Mouse (Mus musculus): ENCODE measurements around the gene Tedc1. TPM values are rescaled to one million over a fixed set of nuclear protein-coding genes. Genes with fewer than 3 reads are reported as not detected.

The Tedc1 gene
- polyA plus RNA-seq, 1 experiment = 7.6 TPM

DNA sequence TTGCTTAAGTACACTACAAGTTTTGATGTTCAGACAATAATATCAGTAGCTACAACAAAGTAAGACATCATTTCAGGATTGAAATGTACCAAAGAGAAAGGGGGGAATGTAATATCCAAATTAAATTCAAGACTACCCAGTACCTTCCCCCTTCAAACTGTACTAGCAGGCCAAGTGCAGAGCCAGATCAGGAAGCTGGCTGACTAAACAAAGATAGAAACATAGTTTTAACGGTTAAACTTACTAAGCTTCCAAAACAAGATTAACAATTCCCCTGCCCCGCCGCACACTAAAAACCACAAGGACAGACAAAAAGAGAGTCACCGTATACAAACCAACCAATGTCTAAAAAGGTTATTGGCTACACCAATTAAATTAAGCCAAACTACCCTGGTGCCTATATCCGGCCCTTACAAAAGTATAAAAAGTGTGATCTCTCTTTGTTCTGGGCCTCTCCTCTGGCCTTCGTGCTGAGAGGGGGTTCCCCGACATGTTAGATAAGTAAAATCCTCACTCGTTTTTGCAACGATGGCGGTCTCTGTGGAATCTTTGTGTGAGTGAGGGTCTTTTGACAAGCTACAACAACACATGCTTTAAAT, 56.2 kb downstream of the Tedc1 start:
- Histone ChIP-seq H3K27me3 (replicated peaks) (peaks cover 2% of the 10 kb centered on the region), H3K4me1 (peaks cover 23% of the 10 kb centered on the region)

DNA sequence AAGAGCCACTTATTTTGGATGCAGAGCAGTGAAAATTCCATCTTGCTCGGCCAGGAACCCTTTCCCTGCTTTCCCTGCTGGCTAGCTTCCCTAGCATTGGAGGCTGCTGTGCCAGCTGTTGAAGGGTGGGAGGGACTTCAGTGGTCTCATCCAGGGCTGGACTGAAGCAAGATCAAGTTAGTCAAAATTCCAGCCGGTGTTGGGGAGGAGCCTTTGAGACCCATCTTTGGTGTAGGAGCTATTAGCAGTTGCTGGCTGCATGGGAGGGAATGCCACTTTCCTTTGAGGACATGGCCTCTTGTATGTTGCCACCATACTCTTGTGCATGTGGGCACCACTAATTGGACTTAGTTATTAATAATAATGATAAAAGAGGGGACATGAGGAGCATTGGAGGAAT, 57.0 kb downstream of the Tedc1 start:
- H3K36me3 ChIP-seq (replicated peaks; ENCODE audit: low read length) = no peaks in the 10 kb centered on the region
- peaks cover 31% of the 10 kb centered on the region for H3K4me1 ChIP-seq
- TF ChIP-seq FLI1 (IDR thresholded peaks at IDR 0.05; ENCODE audit: low read length) (no peak), GATA1 (IDR thresholded peaks at IDR 0.05; ENCODE audit: borderline replicate concordance, low read length) (no peak)
- no peak overlapping the region for H3K4me3 ChIP-seq (replicated peaks)
- no peaks in the 10 kb centered on the region for H3K9me3 ChIP-seq
- peaks cover 2% of the 10 kb centered on the region for H3K27me3 ChIP-seq (replicated peaks)

More for the DNA sequence above, 56.2 kb downstream of the Tedc1 start:
- Histone ChIP-seq H3K4me3 (replicated peaks) (no peak overlapping the region), H3K36me3 (replicated peaks; ENCODE audit: low read length) (no peaks in the 10 kb centered on the region), H3K9me3 (no peaks in the 10 kb centered on the region)
- TF ChIP-seq FLI1 (IDR thresholded peaks at IDR 0.05; ENCODE audit: low read length) (no peak), GATA1 (IDR thresholded peaks at IDR 0.05; ENCODE audit: borderline replicate concordance, low read length) (no peak)

DNA sequence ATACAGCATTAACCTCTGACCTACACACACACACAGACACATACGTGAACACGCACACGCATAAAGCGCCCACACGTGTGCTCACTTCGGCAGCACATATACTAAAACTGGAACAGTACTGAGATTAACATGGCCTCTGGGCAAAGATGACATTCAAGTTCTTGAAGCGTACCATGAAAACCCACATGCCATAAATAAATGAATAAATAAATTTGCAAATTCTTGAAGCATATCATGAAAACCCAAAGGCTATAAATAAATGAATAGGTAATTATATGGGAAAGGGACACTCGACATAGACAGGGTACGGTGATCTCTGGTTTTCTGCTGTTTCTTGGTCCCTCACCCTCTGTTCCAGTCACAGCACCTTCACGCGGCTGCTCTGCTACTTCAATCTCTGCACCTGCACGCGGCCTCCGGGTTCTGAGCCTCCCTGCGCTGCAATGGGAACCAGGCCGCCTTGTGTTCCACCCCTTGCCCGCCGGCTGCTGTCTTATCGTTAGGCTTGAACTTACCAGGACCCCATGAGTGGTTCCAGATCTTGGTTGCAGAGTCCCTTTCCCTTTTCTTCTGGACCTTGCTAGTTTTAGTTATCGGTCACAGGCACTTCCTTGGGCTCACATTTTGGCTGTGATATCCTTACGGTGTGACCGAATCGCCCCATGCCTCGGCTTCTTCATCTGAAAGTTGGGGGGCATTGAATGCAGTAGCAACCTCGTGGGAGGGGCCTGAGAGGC, 58.0 kb downstream of the Tedc1 start:
- no peak overlapping the region for H3K4me3 ChIP-seq (replicated peaks)

DNA sequence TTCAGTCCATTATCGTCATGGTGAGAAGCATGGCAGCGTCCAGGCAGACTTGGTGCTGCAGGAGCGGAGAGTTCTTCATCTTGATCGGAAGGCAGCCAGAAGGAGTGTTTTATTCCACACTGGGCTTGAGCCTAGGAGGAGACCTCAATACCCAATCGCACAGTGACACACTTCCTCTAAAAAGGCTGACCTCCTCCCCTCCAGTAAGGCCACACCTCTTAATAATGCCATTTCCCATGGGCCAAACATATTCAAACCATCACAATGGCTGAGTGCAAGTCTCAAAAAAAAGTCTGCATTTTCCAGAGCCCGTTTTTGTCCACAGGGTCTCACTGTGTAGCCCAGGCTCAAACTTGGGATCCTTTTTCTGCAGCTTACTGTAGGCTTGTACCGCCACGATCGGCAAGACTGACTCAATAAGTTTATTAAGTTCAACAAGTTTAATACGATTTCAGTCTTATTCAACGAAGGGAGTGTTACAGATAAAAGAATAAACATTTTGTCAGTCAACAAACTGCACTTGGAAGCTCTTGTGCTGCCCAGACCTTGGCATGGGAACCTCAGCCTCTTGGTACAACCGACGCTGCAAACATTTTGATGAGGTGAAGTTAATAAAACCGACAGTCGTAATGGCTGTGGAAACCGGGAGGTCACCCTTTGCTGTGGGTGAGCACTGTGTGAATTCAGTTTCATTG, 58.9 kb downstream of the Tedc1 start:
- H3K4me1 ChIP-seq = peaks cover 39% of the 10 kb centered on the region
- peaks cover 2% of the 10 kb centered on the region for H3K27me3 ChIP-seq (replicated peaks)
- H3K9me3 ChIP-seq = no peaks in the 10 kb centered on the region
- no peak overlapping the region for H3K4me3 ChIP-seq (replicated peaks)
- no peaks in the 10 kb centered on the region for H3K36me3 ChIP-seq (replicated peaks; ENCODE audit: low read length)
- no peak for TF ChIP-seq FLI1 (IDR thresholded peaks at IDR 0.05; ENCODE audit: low read length)
- no peak for TF ChIP-seq GATA1 (IDR thresholded peaks at IDR 0.05; ENCODE audit: borderline replicate concordance, low read length)

More for the DNA sequence above, 58.0 kb downstream of the Tedc1 start:
- Histone ChIP-seq H3K4me1 (peaks cover 34% of the 10 kb centered on the region), H3K9me3 (no peaks in the 10 kb centered on the region), H3K27me3 (replicated peaks) (peaks cover 2% of the 10 kb centered on the region), H3K36me3 (replicated peaks; ENCODE audit: low read length) (no peaks in the 10 kb centered on the region)
- TF ChIP-seq FLI1 (IDR thresholded peaks at IDR 0.05; ENCODE audit: low read length) (no peak), GATA1 (IDR thresholded peaks at IDR 0.05; ENCODE audit: borderline replicate concordance, low read length) (no peak)

Other genes with a start within 250 kb of the Tedc1 start
- gene Jag2, start 226.6 kb upstream of the Tedc1 start, polyA plus RNA-seq (2012; ENCODE audit: insufficient read depth, low replicate concordance) = 4.8 and 14.7 TPM in 2 replicates
- 14.1 and 42.5 TPM in 2 replicates for gene Nudt14, start 214.3 kb upstream of the Tedc1 start, polyA plus RNA-seq (2012; ENCODE audit: insufficient read depth, low replicate concordance)
- gene Btbd6, start 179.9 kb upstream of the Tedc1 start, polyA plus RNA-seq (2012; ENCODE audit: insufficient read depth, low replicate concordance) = 25.3 and 64.2 TPM in 2 replicates
- 11.5 and 16.3 TPM in 2 replicates for gene Brf1, start 155.7 kb upstream of the Tedc1 start, polyA plus RNA-seq (2012; ENCODE audit: insufficient read depth, low replicate concordance)
- 7.0 and 8.7 TPM in 2 replicates for gene Pacs2, start 141.9 kb upstream of the Tedc1 start, polyA plus RNA-seq (2012; ENCODE audit: insufficient read depth, low replicate concordance)
- not detected in 2 replicates for gene Tex22, start 81.9 kb upstream of the Tedc1 start, polyA plus RNA-seq (2012; ENCODE audit: insufficient read depth, low replicate concordance)
- gene Mta1, start 58.1 kb upstream of the Tedc1 start, polyA plus RNA-seq (2012; ENCODE audit: insufficient read depth, low replicate concordance) = 120 and 145 TPM in 2 replicates
- 6.1 and 14.4 TPM in 2 replicates for gene Crip2, start 16.2 kb upstream of the Tedc1 start, polyA plus RNA-seq (2012; ENCODE audit: insufficient read depth, low replicate concordance)
- 12.3 and 39.8 TPM in 2 replicates for gene Crip1, start 10.1 kb upstream of the Tedc1 start, polyA plus RNA-seq (2012; ENCODE audit: insufficient read depth, low replicate concordance)
- not detected in 2 replicates for gene Tmem121, start 29.5 kb downstream of the Tedc1 start, polyA plus RNA-seq (2012; ENCODE audit: insufficient read depth, low replicate concordance)

Measured in megakaryocyte, embryonic 14.5 days (primary cell).